Mouse (Mus musculus) intestine, embryonic 15.5 days (tissue): ENCODE measurements around the gene Trpm8. TPM values are rescaled to one million over a fixed set of nuclear protein-coding genes. Genes with fewer than 3 reads are reported as not detected.

Experiments used
- ATAC-seq: fragments of 200-750 bp; cut with Nextera tagmentation; 2 replicates; pipeline ENCODE4 v1.8.0; 2017; ENCODE audit warnings: moderate TSS enrichment, moderate library complexity
- H3K27ac ChIP-seq: fragments of 300-500 bp; sonication (generic); 2 replicates; pipeline ENCODE4 v1.5.1; 2015; ENCODE audit warnings: mild to moderate bottlenecking, inconsistent platforms
- H3K27me3 ChIP-seq: fragments of 300-500 bp; sonication (generic); replicated peaks from 2 replicates; pipeline ENCODE4 v1.6.1; 2015; ENCODE audit warnings: inconsistent platforms
- H3K36me3 ChIP-seq: fragments of 300-500 bp; sonication (generic); 2 replicates; pipeline ENCODE4 v1.6.1; 2015; ENCODE audit warnings: inconsistent platforms
- H3K4me1 ChIP-seq: fragments of 300-500 bp; sonication (generic); replicated peaks from 2 replicates; pipeline ENCODE4 v1.6.1; 2015; ENCODE audit warnings: inconsistent platforms
- H3K4me2 ChIP-seq: fragments of 300-500 bp; sonication (generic); replicated peaks from 2 replicates; pipeline ENCODE4 v1.6.1; 2015; ENCODE audit warnings: mild to moderate bottlenecking, inconsistent platforms
- H3K4me3 ChIP-seq: fragments of 300-500 bp; sonication (generic); replicated peaks from 2 replicates; pipeline ENCODE4 v1.5.1; 2015; ENCODE audit warnings: inconsistent platforms
- H3K9ac ChIP-seq: fragments of 300-500 bp; sonication (generic); 2 replicates; pipeline ENCODE4 v1.6.1; 2015; ENCODE audit warnings: inconsistent platforms
- H3K9me3 ChIP-seq: fragments of 300-500 bp; sonication (generic); 2 replicates; pipeline ENCODE4 v1.6.1; 2016; ENCODE audit warnings: inconsistent platforms
- WGBS: fragments of 180-500 bp; shearing (Covaris S2); methylation state at CpG from one replicate; pipeline ENCODE4 v1.1.7; 2015; 5-methylcytosine and 5-hydroxymethylcytosine counted together
- polyA plus RNA-seq: library from polyadenylated mRNA; unstranded; fragments of >200 nt; fragmentation: Nextera tagmentation; extraction: Ambion mirVana; gene quantifications from 2 replicates; pipeline ENCODE4 v1.2.1, GENCODE M21; 2015

Gene Trpm8
- polyA plus RNA-seq, 1 experiment from 2014 or later, result not detected

DNA sequence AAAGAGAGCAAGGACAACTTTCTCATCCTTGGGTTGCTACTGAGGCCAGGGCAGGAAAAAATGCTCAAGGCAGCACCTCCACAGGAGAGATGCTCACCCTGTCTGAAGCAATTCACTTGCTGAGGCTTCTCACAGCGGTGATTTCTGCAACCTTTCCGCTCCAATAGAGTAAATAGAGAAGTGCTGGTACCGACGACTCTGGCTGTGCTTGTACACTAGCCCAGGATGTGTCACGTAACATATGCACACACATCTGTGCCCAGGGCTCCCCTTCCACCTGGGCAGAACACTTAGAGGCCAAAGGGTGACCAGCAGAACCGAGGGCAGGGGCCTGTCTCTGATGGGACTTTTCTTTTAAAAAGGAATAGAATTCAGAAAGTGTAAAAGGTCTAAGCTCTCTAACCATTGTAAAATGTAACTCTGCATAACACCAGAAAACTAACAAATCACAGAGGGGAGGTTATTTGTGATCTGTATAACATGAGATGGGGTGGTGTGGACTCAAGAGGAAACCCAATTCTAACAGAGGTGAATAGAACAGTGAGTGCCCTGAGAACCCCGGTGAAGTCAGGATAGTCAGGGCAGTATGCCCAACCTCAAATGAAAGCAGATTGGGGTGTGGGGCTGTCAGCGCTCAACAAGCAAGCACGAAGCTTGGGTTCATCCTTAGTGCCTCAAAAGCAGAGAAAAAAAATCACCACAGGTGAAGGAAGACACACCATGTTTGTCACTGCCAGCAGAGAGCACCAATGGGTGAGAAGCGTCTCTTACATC, 16.7 kb upstream of the Trpm8 start:
- H3K4me1 ChIP-seq, result peaks cover 15% of the 10 kb centered on the region; the same call in 1 of the 2 replicates
- no peak overlapping the region for H3K27ac ChIP-seq
- WGBS, result 84% methylated on average over 10 of the region's 10 CpGs
- H3K27me3 ChIP-seq, result no peaks in the 10 kb centered on the region
- H3K4me3 ChIP-seq, result no peak overlapping the region
- peaks cover 57% of the 10 kb centered on the region for H3K36me3 ChIP-seq
- H3K9me3 ChIP-seq, result 0 out of 2 replicates have a peak, but pooled peaks cover 7% of the 10 kb centered on the region
- ATAC-seq, result peak; percentile 0; the same call in 1 of the 2 replicates
- H3K9ac ChIP-seq, result no peak overlapping the region
- H3K4me2 ChIP-seq, result no peak overlapping the region

DNA sequence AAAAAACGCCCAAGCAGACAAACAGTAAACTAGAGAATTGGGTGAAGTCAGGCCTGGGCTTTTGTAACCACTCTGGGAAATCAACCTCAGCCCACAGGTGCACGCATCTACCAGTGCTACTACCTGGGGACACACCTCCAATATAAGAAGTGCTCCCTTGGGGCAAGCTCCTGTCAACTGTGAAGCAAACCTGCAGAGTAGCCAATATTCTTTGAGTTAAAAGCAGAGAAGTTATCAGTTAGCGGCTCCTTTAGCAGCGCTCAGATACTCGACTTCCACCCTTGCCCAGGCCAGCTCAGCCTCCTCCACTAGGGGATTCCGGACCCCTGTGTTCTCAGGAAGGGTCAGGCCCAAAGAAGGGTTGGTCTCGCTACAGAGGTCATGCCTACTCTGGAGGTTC, 15.8 kb upstream of the Trpm8 start:
- peak; percentile 8; the same call in 1 of the 2 replicates for ATAC-seq
- no peaks in the 10 kb centered on the region for H3K27me3 ChIP-seq
- peaks cover 15% of the 10 kb centered on the region; the same call in 1 of the 2 replicates for H3K4me1 ChIP-seq
- no peak overlapping the region for H3K27ac ChIP-seq
- no peaks in the 10 kb centered on the region for H3K9me3 ChIP-seq
- no peak overlapping the region for H3K4me3 ChIP-seq
- 82% methylated on average over 7 of the region's 7 CpGs for WGBS
- no peak overlapping the region for H3K9ac ChIP-seq
- H3K36me3 ChIP-seq, result peaks cover 66% of the 10 kb centered on the region
- no peak overlapping the region for H3K4me2 ChIP-seq

DNA sequence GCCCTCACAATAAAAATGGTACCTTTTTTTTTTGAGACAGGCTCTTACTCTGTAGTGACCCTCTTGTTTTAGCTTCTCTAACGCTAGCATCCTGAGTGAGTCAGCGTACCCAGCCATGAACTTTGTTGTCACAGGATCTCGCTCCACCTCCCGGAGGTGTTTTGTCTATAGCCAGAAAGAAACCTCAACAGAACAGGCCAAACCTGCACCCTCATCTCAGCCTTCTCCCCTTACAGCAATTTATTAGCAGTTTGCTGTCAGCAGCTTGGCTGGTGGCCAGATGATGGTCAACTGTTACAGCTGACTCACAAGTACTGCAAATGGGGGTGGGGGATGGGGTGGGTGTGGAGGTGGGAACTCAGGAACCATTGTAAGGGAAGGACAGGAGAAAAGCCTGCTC, 15.2 kb upstream of the Trpm8 start:
- no peaks in the 10 kb centered on the region for H3K9me3 ChIP-seq
- H3K27ac ChIP-seq, result no peak overlapping the region
- no peak overlapping the region for H3K4me2 ChIP-seq
- H3K4me1 ChIP-seq, result peaks cover 15% of the 10 kb centered on the region; the same call in 1 of the 2 replicates
- no peak overlapping the region for H3K4me3 ChIP-seq
- peak; percentile 7 for ATAC-seq
- 73% methylated on average over 4 of the region's 4 CpGs for WGBS
- no peak overlapping the region for H3K9ac ChIP-seq
- H3K27me3 ChIP-seq, result no peaks in the 10 kb centered on the region
- peaks cover 71% of the 10 kb centered on the region for H3K36me3 ChIP-seq

DNA sequence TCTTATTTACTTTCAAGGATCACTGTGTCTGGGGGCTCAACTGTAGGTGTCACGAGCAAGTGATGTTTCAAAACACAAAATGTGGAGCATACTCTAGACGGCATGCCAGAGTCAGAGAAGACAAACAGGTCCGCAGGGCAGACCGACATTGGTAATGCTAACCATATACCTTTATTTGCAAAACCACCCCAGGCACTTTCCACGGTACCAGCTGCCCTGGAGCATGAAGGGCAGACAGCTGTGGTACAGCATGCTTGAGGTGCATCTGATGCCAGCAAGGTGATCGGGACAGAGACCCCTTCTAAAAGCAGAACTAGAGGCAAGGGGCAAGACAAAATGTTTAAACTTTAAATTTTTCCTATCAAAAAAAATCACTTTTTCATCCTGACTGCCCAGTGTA, 14.5 kb upstream of the Trpm8 start:
- H3K4me3 ChIP-seq, result no peak overlapping the region
- H3K9ac ChIP-seq, result no peak overlapping the region
- peaks cover 15% of the 10 kb centered on the region; the same call in 1 of the 2 replicates for H3K4me1 ChIP-seq
- H3K36me3 ChIP-seq, result peaks cover 78% of the 10 kb centered on the region
- WGBS, result 72% methylated on average over 6 of the region's 6 CpGs
- no peak overlapping the region for H3K4me2 ChIP-seq
- H3K9me3 ChIP-seq, result no peaks in the 10 kb centered on the region
- H3K27me3 ChIP-seq, result no peaks in the 10 kb centered on the region
- ATAC-seq, result no peak
- no peak overlapping the region for H3K27ac ChIP-seq

DNA sequence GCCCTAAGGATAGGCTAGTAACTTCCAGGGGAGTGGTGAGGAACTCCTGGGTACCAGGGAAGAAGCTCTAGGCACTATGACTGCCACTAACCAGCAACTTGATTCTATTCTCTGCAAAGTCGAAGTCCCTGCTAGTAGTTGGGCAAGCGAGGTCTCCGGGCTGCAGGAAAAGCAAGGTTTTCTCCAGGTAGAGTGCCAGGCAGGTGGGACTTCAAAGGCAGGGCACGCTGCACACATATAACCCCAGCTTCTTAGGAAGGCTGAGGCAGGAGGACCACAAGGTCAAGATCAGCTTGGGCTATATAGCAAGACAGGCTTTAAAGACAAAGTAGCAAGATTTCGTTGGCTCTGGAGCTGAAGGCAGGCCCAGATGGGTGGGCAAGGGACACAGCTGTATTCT, 13.7 kb upstream of the Trpm8 start:
- H3K36me3 ChIP-seq, result peaks cover 87% of the 10 kb centered on the region
- ATAC-seq, result no peak
- no peak overlapping the region for H3K4me2 ChIP-seq
- H3K9me3 ChIP-seq, result no peaks in the 10 kb centered on the region
- no peak overlapping the region for H3K4me3 ChIP-seq
- peaks cover 15% of the 10 kb centered on the region; the same call in 1 of the 2 replicates for H3K4me1 ChIP-seq
- WGBS, result 91% methylated on average over 5 of the region's 5 CpGs
- H3K9ac ChIP-seq, result no peak overlapping the region
- H3K27me3 ChIP-seq, result no peaks in the 10 kb centered on the region
- H3K27ac ChIP-seq, result no peak overlapping the region

DNA sequence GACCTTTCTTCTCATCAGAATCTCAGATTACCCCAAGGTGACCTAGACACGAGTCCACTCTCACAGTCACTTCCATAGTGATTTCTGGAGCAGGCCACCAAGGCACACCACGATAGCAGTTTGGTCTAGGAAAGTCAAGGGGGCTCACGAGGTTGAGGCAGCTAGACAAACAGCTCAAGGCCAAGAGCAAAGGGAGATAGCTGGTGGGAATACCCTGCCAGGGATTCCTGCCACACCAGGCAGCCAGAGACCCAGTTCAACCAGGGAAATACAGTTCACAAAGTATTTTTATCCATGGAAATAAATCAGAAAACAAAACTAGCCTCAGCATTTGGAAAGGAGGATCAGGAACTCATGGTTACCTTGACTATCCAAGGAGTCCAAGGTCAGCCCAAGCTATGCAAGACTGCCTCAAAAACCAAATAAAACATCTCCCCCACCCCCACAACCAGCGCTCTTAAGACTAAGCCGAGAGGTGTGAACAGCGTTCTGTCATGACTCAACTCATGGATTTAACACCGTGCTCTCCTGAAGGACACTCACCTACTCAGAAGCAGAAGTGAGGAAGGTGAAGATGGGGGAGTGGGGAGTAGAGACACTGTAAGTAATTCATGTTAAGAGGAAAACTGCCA, 13.1 kb upstream of the Trpm8 start:
- no peak overlapping the region for H3K9ac ChIP-seq
- H3K4me1 ChIP-seq, result peaks cover 12% of the 10 kb centered on the region; the same call in 1 of the 2 replicates
- no peak for ATAC-seq
- H3K4me3 ChIP-seq, result no peak overlapping the region
- peaks cover 92% of the 10 kb centered on the region for H3K36me3 ChIP-seq
- WGBS, result 84% methylated on average over 7 of the region's 7 CpGs
- H3K27me3 ChIP-seq, result no peaks in the 10 kb centered on the region
- no peaks in the 10 kb centered on the region for H3K9me3 ChIP-seq
- H3K4me2 ChIP-seq, result no peak overlapping the region
- no peak overlapping the region for H3K27ac ChIP-seq

DNA sequence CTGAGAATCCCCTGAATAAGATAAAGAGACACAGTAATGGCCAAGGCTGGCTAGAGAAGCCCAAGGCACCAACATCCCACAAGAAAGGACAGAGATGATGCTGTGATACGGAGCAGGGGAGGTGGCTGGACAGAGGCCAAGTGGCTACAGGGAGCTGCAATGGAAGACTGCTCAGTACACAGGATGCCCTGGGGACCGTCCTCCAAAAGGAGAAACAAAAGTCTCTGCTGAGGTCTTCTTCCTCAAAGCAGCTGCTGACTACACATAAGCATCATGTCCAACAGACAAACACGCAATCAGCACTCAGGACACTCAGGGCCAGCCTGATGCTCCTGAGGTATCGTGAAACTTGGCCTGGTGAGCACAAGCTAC, 12.6 kb upstream of the Trpm8 start:
- peaks cover 7% of the 10 kb centered on the region; the same call in 1 of the 2 replicates for H3K4me1 ChIP-seq
- WGBS, result 78% methylated on average over 4 of the region's 4 CpGs

DNA sequence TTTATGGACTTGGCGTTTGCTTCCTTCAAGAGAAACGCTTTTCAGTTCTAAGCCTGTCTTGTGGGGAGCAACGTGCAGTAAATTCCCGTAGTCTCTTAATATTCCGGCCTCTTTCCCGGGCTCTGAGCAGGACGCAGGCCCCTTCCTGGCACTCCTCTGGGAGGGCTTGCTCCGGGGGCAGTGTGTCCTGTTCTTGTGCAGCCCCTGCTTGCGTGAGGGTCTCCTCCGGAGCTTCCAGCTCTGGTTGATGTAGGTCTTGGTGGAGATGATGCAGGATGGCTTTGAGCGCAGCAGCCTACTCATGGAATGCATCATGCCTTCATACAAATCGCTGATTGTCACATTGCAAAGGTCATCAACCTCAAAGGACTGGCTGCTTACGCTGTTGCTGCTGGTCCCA, 11.3 kb upstream of the Trpm8 start:
- 89% methylated on average over 13 of the region's 13 CpGs for WGBS
- no peak overlapping the region for H3K27ac ChIP-seq
- 0 out of 2 replicates have a peak, but pooled peaks cover 3% of the 10 kb centered on the region for H3K4me1 ChIP-seq
- no peaks in the 10 kb centered on the region for H3K27me3 ChIP-seq
- no peak overlapping the region for H3K4me2 ChIP-seq
- no peak overlapping the region for H3K9ac ChIP-seq
- H3K4me3 ChIP-seq, result no peak overlapping the region
- H3K36me3 ChIP-seq, result peaks cover 86% of the 10 kb centered on the region
- no peaks in the 10 kb centered on the region for H3K9me3 ChIP-seq
- ATAC-seq, result no peak

More for the DNA sequence above, 12.6 kb upstream of the Trpm8 start:
- Histone ChIP-seq H3K27me3 (no peaks in the 10 kb centered on the region), H3K36me3 (peaks cover 97% of the 10 kb centered on the region), H3K4me2 (no peak overlapping the region), H3K27ac (no peak overlapping the region), H3K9ac (no peak overlapping the region), H3K4me3 (no peak overlapping the region), H3K9me3 (no peaks in the 10 kb centered on the region)
- no peak for ATAC-seq

DNA sequence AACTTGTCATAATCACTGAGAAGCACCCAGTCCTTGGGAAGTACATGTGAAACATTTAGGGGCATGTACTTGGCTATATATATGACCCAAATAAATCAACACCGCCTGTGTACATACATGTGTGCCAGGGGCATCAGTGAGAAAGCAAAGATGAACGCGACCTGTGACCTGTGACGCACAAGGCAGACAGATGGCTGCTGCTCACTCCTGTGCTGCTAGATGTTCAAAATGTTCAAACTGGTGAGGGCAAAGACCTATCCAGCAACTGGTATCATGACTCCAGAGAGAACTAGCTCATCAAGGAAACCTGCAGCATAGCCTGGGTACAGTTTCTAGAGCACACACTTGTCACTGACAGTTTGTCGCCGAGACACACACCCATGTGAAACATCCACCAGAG, 10.0 kb upstream of the Trpm8 start:
- ATAC-seq, result no peak

DNA sequence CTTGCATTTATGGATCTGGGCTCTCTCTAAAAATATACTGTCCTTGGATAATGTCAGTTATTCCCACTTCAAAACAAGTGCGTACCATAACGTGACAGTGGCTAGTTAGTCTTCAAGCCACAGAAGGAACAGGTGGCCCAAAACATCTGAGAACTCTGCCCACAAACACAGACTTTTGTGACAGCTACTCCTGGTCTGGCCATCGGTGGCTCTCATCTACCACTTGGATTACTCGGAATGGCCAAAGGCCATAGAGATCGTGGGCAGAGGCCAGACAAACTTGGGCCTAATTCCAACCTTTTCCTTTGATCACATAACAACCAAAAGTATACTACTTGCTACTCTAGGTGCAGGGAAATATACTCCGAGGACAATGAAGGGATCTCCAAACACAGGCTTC, 9.4 kb upstream of the Trpm8 start:
- WGBS, result 83% methylated on average over 6 of the region's 6 CpGs
- Histone ChIP-seq H3K27ac (no peak overlapping the region), H3K9ac (no peak overlapping the region), H3K27me3 (no peaks in the 10 kb centered on the region), H3K4me2 (no peak overlapping the region), H3K36me3 (peaks cover 83% of the 10 kb centered on the region), H3K9me3 (no peaks in the 10 kb centered on the region), H3K4me3 (no peak overlapping the region), H3K4me1 (no peaks in the 10 kb centered on the region)
- no peak for ATAC-seq

More for the DNA sequence above, 10.0 kb upstream of the Trpm8 start:
- H3K27me3 ChIP-seq, result no peaks in the 10 kb centered on the region
- H3K27ac ChIP-seq, result no peak overlapping the region
- H3K4me3 ChIP-seq, result no peak overlapping the region
- no peak overlapping the region for H3K9ac ChIP-seq
- no peak overlapping the region for H3K4me2 ChIP-seq
- WGBS, result 93% methylated on average over 6 of the region's 6 CpGs
- no peaks in the 10 kb centered on the region for H3K9me3 ChIP-seq
- H3K36me3 ChIP-seq, result peaks cover 84% of the 10 kb centered on the region
- H3K4me1 ChIP-seq, result no peaks in the 10 kb centered on the region

DNA sequence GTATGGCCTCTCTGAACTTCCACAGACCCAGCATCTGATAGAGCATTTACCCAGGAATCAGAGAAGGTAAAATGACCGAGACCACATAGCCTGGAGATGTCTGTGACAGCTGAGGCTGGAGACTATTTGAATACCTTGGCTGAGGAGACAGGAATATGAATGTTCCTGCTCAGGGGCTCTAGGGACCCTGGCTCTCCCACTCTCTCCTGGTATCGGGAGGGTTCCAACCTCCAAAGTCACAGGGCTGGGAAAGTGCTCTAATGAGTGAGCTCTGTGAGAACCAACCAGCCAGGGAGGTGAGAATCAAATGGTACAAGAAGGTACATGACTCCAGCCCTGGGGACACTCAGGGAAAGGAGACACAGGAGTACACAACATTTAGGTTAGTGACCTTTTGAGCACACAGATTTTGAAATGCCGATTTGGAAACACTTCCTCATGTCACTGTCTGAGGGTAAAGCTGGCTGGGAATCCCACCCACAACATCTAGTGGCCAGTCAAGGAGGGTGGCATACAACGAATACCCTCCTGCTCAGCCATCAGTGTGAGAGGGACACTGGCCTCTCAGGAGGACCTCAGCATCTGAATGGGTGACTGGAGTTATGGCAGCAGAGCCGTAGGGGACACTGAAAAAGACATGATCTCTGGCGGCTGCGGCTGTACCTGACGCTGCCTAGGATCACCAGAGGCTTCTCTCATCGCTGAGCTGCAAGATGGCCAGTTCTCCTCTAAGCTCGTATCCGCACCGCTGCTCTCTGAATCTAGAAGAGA, 7.7 kb upstream of the Trpm8 start:
- Histone ChIP-seq H3K4me3 (no peak overlapping the region), H3K9me3 (no peaks in the 10 kb centered on the region), H3K27me3 (no peaks in the 10 kb centered on the region), H3K36me3 (peaks cover 83% of the 10 kb centered on the region), H3K9ac (no peak overlapping the region), H3K4me1 (no peaks in the 10 kb centered on the region), H3K4me2 (no peak overlapping the region), H3K27ac (no peak overlapping the region)
- no peak for ATAC-seq
- WGBS, result 89% methylated on average over 12 of the region's 12 CpGs

DNA sequence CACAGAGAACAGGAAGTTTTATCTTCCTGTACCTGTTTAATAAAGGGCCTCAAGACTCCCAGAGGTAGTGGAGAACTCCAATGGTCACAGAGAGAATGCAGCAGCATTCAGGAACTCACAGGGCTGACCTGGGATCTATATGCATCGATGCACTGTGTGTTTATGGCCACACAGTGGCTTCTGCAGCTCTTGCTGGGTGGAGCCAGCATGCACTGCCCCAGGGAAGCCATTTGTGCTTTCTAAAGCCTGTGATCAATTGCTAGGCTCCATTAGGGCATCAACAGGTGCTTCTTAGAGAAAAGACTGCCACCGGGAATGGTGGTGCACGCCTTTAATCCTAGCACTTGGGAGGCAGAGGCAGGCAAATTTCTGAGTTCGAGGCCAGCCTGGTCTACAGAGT, 4.6 kb upstream of the Trpm8 start:
- 65% methylated on average over 4 of the region's 4 CpGs for WGBS
- Histone ChIP-seq H3K4me2 (no peak overlapping the region), H3K9me3 (no peaks in the 10 kb centered on the region), H3K27me3 (no peaks in the 10 kb centered on the region), H3K9ac (no peak overlapping the region), H3K4me3 (no peak overlapping the region), H3K4me1 (peaks cover 14% of the 10 kb centered on the region), H3K36me3 (peaks cover 57% of the 10 kb centered on the region), H3K27ac (no peak overlapping the region)
- no peak for ATAC-seq
